Mouse (Mus musculus) cerebellum, postnatal 4 days (tissue): ENCODE measurements around the gene Wasf2.
"Not testable (repeated sequence)": the region's sequence is repeated elsewhere in the genome, so short reads cannot be mapped to it uniquely, and the experiment has no call there.

Experiments used
- DNase-seq, 2 experiments: peaks; one replicate each; pipeline ENCODE4 v3.0.0; 2022; ENCODE audit warnings: low spot score in 2 of 2, mixed read lengths in 1 of 2

Wasf2 gene

GRCm38 (mm10) chr4:133129931-133130889, at the start of gene Wasf2:
TSS of gene Wasf2 (plus strand) at chr4:133130505.
- DNase-seq, result peak; percentile 84 to 92

GRCm38 (mm10) chr4:133080862-133081261, 49.4 kb upstream of the Wasf2 start:
- no peak for DNase-seq

- DNase-seq, result no peak
These were observed 48.0 kb upstream of the Wasf2 start for GRCm38 (mm10) chr4:133082216-133082773.

GRCm38 (mm10) chr4:133083991-133084861, 46.1 kb upstream of the Wasf2 start:
- peak in 1 of 2 experiments; percentile 68 for DNase-seq

- DNase-seq, result peak in 1 of 2 experiments; percentile 68
These were observed 45.1 kb upstream of the Wasf2 start for GRCm38 (mm10) chr4:133085011-133085782.

- DNase-seq, result no peak
These were observed 44.4 kb upstream of the Wasf2 start for GRCm38 (mm10) chr4:133085783-133086342.

GRCm38 (mm10) chr4:133087177-133087714, 43.1 kb upstream of the Wasf2 start:
- no peak for DNase-seq

GRCm38 (mm10) chr4:133087835-133088234, 42.5 kb upstream of the Wasf2 start:
- DNase-seq, result no peak

- no peak for DNase-seq
These were observed 41.0 kb upstream of the Wasf2 start for GRCm38 (mm10) chr4:133089319-133089718.

GRCm38 (mm10) chr4:133089802-133090201, 40.5 kb upstream of the Wasf2 start:
- no peak for DNase-seq

GRCm38 (mm10) chr4:133090276-133090719, 40.0 kb upstream of the Wasf2 start:
- DNase-seq, result no peak

- DNase-seq, result peak in 1 of 2 experiments; percentile 75
These were observed 39.4 kb upstream of the Wasf2 start for GRCm38 (mm10) chr4:133090720-133091458.

GRCm38 (mm10) chr4:133091459-133091785, 38.9 kb upstream of the Wasf2 start:
- no peak for DNase-seq

- DNase-seq, result peak in 1 of 2 experiments; percentile 74
These were observed 37.8 kb upstream of the Wasf2 start for GRCm38 (mm10) chr4:133092453-133092901.

- DNase-seq, result no peak
These were observed 37.2 kb upstream of the Wasf2 start for GRCm38 (mm10) chr4:133093056-133093455.

- no peak for DNase-seq
These were observed 36.7 kb upstream of the Wasf2 start for GRCm38 (mm10) chr4:133093481-133094033.

GRCm38 (mm10) chr4:133094255-133094654, 36.0 kb upstream of the Wasf2 start:
- DNase-seq, result no peak

- peak in 1 of 2 experiments; percentile 77 for DNase-seq
These were observed 35.2 kb upstream of the Wasf2 start for GRCm38 (mm10) chr4:133094936-133095733.

- not testable (repeated sequence) for DNase-seq
These were observed 34.6 kb upstream of the Wasf2 start for GRCm38 (mm10) chr4:133095734-133096065.
